Comparison of ENCODE assay signal across 7 mouse cellular contexts in the genomic region with DNA sequence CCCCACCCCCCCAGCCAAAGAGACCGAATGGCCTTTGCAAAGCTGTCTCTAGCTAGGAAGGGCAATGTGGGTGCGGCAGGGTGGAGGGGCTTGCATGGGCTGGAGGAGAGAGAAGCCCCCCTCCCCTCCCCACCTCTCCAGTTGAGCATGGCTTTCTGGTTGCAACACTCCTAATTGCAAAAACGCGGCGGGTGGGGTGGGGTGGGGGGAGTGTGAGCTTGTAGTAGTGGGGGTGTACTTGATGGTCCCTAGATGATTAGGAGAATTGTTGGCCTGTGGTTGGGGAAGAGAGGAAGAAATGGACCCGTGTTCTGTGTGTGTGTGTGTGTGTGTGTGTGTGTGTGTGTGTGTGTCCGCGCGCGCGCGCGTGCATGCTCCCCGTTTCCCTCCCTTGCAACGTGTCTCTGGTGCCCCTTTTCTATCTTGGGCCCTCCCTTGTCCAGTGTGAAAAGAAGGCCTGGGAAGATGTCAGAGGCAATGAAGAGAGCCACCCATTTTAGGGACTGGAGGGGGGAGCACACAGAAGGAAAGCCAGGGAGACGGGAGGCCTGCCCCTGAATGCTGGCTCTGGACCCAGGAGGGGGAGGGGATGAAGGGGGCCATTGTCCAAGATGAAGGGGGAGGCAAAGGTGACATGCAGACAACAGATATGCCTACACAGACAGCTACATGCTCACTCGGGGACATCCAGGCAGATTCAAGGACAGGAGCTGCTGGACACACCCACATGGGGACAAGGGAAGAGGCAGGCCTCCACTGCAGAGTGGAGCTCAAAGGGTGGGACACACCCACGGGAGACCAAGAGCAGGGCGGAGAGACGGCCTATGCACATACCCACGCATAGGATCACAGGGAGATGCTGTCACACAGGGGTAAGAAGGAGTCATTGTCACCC. TPM values are rescaled to one million over a fixed set of nuclear protein-coding genes. Genes with fewer than 3 reads are reported as not detected.
DNase-seq lines count a peak whose midpoint lies in the region; TF ChIP-seq lines count a peak whose summit lies in the region.

No protein-coding gene starts in this region.

- TF ChIP-seq CTCF in testis, adult 2 months (IDR thresholded peaks at IDR 0.05; ENCODE audit: control insufficient read depth, insufficient read depth, insufficient replicate concordance, low read depth, low read length), result no peak

- peak overlapping the region; percentile 85 for H3K4me3 ChIP-seq in testis, adult 2 months (ENCODE audit: control insufficient read depth, low read depth, low read length)

- H3K27ac ChIP-seq in testis, adult 2 months (ENCODE audit: control insufficient read depth, insufficient read depth, low read depth, low read length), result peak overlapping the region; percentile 50; the same call in 1 of the 2 replicates

- H3K27me3 ChIP-seq in testis, adult 2 months (ENCODE audit: control insufficient read depth, insufficient read depth, low read length), result no peaks in the 10 kb centered on the region; the same call in 1 of the 2 replicates

- no peaks in the 10 kb centered on the region for H3K36me3 ChIP-seq in testis, adult 2 months (ENCODE audit: control insufficient read depth, insufficient read depth, low read length)

- peaks cover 47% of the 10 kb centered on the region for H3K4me1 ChIP-seq in testis, adult 2 months (ENCODE audit: control insufficient read depth, insufficient read depth, low read length)

- DNase-seq in thymus, postnatal 0 days (ENCODE audit: low spot score), result peak; percentile 29
- DNase-seq in thymus, postnatal 10 days (ENCODE audit: low spot score in 2 of 2), result no peak
- DNase-seq in cerebellum, adult 9-10 months, result peak; percentile 79
- DNase-seq in gastrocnemius, postnatal 10 days, result peak; percentile 38
- peak; percentile 49 for DNase-seq in kidney, adult 18-20 months
- DNase-seq in lung, postnatal 10 days, result peak; percentile 67

- no peak for TF ChIP-seq POLR2A in testis, adult 2 months (IDR thresholded peaks at IDR 0.05; ENCODE audit: control insufficient read depth, low read depth, low read length)

RNA-seq across cellular contexts. Expression of a gene that starts 2.2 kb away (rescaled TPM):
- 7.3 and 9.1 TPM in 2 replicates for polyA plus RNA-seq in thymus, postnatal 0 days (2015; fragmentation: Nextera tagmentation; extraction: Ambion mirVana)
- 100 to 1,000 TPM; 149 to 169 TPM for total RNA-seq in gastrocnemius, postnatal 10 days (2021)
- 14.4 and 18.9 TPM in 2 replicates for polyA plus RNA-seq in testis, adult 2 months (2012; rRNA removed)

RNA-seq across cellular contexts. Expression of a gene that starts 13.4 kb away (rescaled TPM):
- polyA plus RNA-seq in thymus, postnatal 0 days (2015; fragmentation: Nextera tagmentation; extraction: Ambion mirVana), result 48.3 and 48.5 TPM in 2 replicates
- 10 to 100 TPM; 47.8 to 52.5 TPM for total RNA-seq in gastrocnemius, postnatal 10 days (2021)
- 96.6 and 106 TPM in 2 replicates for polyA plus RNA-seq in testis, adult 2 months (2012; rRNA removed)

RNA-seq across cellular contexts. Expression of a gene that starts 32.5 kb away (rescaled TPM):
- polyA plus RNA-seq in thymus, postnatal 0 days (2015; fragmentation: Nextera tagmentation; extraction: Ambion mirVana), result 2.6 and 3.0 TPM in 2 replicates
- total RNA-seq in gastrocnemius, postnatal 10 days (2021), result 10 to 100 TPM; 42.4 to 58.7 TPM
- polyA plus RNA-seq in testis, adult 2 months (2012; rRNA removed), result 34.7 and 38.6 TPM in 2 replicates

RNA-seq across cellular contexts. Expression of a gene that starts 41.6 kb away (rescaled TPM):
- polyA plus RNA-seq in thymus, postnatal 0 days (2015; fragmentation: Nextera tagmentation; extraction: Ambion mirVana), result not detected in 2 replicates
- not detected for total RNA-seq in gastrocnemius, postnatal 10 days (2021)
- polyA plus RNA-seq in testis, adult 2 months (2012; rRNA removed), result 0.48 and 0.63 TPM in 2 replicates

RNA-seq across cellular contexts. Expression of a gene that starts 52.7 kb away (rescaled TPM):
- polyA plus RNA-seq in thymus, postnatal 0 days (2015; fragmentation: Nextera tagmentation; extraction: Ambion mirVana), result 14.4 and 20.4 TPM in 2 replicates
- 10 to 100 TPM; 62.6 to 74.1 TPM for total RNA-seq in gastrocnemius, postnatal 10 days (2021)
- polyA plus RNA-seq in testis, adult 2 months (2012; rRNA removed), result 138 and 143 TPM in 2 replicates

Comparison
In these comparisons a context has a peak if more than half of its experiments do, and no peak if none do; other contexts are left out.
1. DNase-seq: peak in thymus, postnatal 0 days (single experiment), cerebellum, adult 9-10 months (single experiment), gastrocnemius, postnatal 10 days (single experiment), kidney, adult 18-20 months (single experiment) and lung, postnatal 10 days (single experiment); none in thymus, postnatal 10 days (0 of 2).